Mouse (Mus musculus) neural tube, embryonic 11.5 days (tissue): ENCODE results near the gene Cradd. TPM values are rescaled to one million over a fixed set of nuclear protein-coding genes. Genes with fewer than 3 reads are reported as not detected.

ENCODE experiments used
- ATAC-seq: fragments of 200-750 bp; cut with Nextera tagmentation; 2 replicates; pipeline ENCODE4 v1.8.0; 2017; ENCODE audit warnings: moderate number of reproducible peaks, mild to moderate bottlenecking, moderate TSS enrichment, moderate library complexity; ENCODE audit not compliant: insufficient read depth, low FRiP score, low TSS enrichment
- DNase-seq: peaks from one replicate; pipeline ENCODE4 v3.0.0-alpha.2; 2015; ENCODE audit warnings: low spot score
- H3K27ac ChIP-seq: fragments of 300-500 bp; sonication (generic); 2 replicates; pipeline ENCODE4 v1.5.1; 2014; ENCODE audit warnings: low read depth, mild to moderate bottlenecking, low read length
- H3K27me3 ChIP-seq: fragments of 300-500 bp; sonication (generic); 2 replicates; pipeline ENCODE4 v1.6.1; 2014; ENCODE audit warnings: mild to moderate bottlenecking, low read length, mixed read lengths; ENCODE audit not compliant: control insufficient read depth, insufficient read depth
- H3K36me3 ChIP-seq: fragments of 300-500 bp; sonication (generic); 2 replicates; pipeline ENCODE4 v1.6.1; 2014; ENCODE audit warnings: mild to moderate bottlenecking, low read length, moderate library complexity, mixed read lengths; ENCODE audit not compliant: control insufficient read depth, insufficient read depth
- H3K4me1 ChIP-seq: fragments of 300-500 bp; sonication (generic); 2 replicates; pipeline ENCODE4 v1.6.1; 2014; ENCODE audit warnings: low read length, mixed read lengths; ENCODE audit not compliant: control insufficient read depth, insufficient read depth
- H3K4me2 ChIP-seq: fragments of 300-500 bp; sonication (generic); 2 replicates; pipeline ENCODE4 v1.6.1; 2014; ENCODE audit warnings: low read depth, mild to moderate bottlenecking, moderate library complexity
- H3K4me3 ChIP-seq: fragments of 300-500 bp; sonication (generic); 2 replicates; pipeline ENCODE4 v1.5.1; 2014; ENCODE audit warnings: low read depth, low read length
- H3K9ac ChIP-seq: fragments of 300-500 bp; sonication (generic); 2 replicates; pipeline ENCODE4 v1.6.1; 2014; ENCODE audit warnings: mild to moderate bottlenecking, low read length
- H3K9me3 ChIP-seq: fragments of 300-500 bp; sonication (generic); 2 replicates; pipeline ENCODE4 v1.6.1; 2016; ENCODE audit warnings: low read length; ENCODE audit not compliant: control insufficient read depth
- WGBS: fragments of 180-500 bp; shearing (Covaris S2); extraction: QIAGEN DNeasy Blood & Tissue Kit; methylation state at CpG from one replicate; pipeline ENCODE4 v1.1.7; 2014; 5-methylcytosine and 5-hydroxymethylcytosine counted together
- polyA plus RNA-seq: library from polyadenylated mRNA; unstranded; fragments of >200 nt; fragmentation: Nextera tagmentation; extraction: Ambion mirVana; gene quantifications from 2 replicates; pipeline ENCODE4 v1.2.1, GENCODE M21; 2014

The Cradd gene
- polyA plus RNA-seq, 1 experiment from 2014 or later, result 12.5 TPM

DNA sequence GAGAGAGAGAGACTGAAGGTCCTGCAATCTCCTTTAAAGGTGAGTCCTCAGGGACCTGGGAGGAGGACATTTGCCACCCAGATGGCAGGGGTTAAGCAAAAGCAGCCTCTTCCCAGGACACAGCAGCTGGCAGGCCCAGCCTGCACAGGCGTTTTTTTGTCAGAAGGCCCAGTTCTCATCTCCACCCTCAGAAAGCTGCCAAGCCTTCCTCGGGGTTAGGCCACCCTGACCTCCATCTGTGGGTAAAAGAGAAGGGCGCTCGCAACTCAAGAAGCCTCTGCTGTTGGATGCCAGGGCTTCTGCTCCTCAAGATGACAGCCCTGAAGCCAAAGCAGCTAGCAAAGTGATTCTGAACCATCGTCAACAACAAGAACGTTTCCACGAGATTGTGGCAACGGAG lies 184.3 kb downstream of the Cradd start:
- Histone ChIP-seq H3K9ac (no peak overlapping the region), H3K27me3 (no peaks in the 10 kb centered on the region), H3K9me3 (no peaks in the 10 kb centered on the region), H3K36me3 (no peaks in the 10 kb centered on the region), H3K4me1 (peaks cover 22% of the 10 kb centered on the region), H3K27ac (no peak overlapping the region), H3K4me3 (no peak overlapping the region), H3K4me2 (no peak overlapping the region)
- no peak for ATAC-seq
- 72% methylated on average over 8 of the region's 8 CpGs for WGBS
- no peak for DNase-seq

DNA sequence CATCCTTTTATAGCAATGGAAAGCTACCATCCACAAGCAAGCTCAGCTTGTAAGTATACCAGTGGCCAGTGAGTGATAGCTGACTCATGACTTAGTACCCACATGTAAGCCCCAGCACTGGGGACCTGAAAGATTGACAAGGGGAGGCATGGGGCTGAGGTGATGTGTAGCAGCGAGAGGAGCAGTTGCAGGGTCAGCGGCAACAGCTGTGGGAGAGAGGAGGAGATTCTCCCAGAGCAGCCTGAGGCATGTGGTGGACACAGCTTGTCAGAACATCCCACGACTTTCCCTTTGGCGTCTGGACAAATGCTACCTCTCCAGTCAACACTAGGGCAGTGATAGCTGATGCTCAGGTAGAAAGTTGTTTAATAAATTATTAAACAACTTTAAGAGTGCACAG lies 190.9 kb downstream of the Cradd start:
- Histone ChIP-seq H3K36me3 (no peaks in the 10 kb centered on the region), H3K4me3 (no peak overlapping the region), H3K9me3 (no peaks in the 10 kb centered on the region), H3K4me1 (no peaks in the 10 kb centered on the region), H3K27me3 (no peaks in the 10 kb centered on the region), H3K4me2 (no peak overlapping the region), H3K9ac (no peak overlapping the region), H3K27ac (no peak overlapping the region)
- ATAC-seq, result no peak
- no peak for DNase-seq
- 76% methylated on average over 4 of the region's 4 CpGs for WGBS

Other genes with a start within 250 kb of the Cradd start
- 45.0 and 46.0 TPM in 2 replicates for gene Socs2, start 93.0 kb upstream of the Cradd start, polyA plus RNA-seq
- 295 and 300 TPM in 2 replicates for gene Mrpl42, start 177.8 kb upstream of the Cradd start, polyA plus RNA-seq
- gene Ube2n, start 191.0 kb upstream of the Cradd start, polyA plus RNA-seq, result 462 and 477 TPM in 2 replicates
- gene Nudt4, start 240.0 kb upstream of the Cradd start, polyA plus RNA-seq, result 139 TPM in 2 replicates